Mouse (Mus musculus) spleen, adult 12 weeks (tissue): ENCODE measurements around the gene 1700088E04Rik.

Experiments used
- DNase-seq: peaks from one replicate; pipeline ENCODE4 v3.0.0; 2022; ENCODE audit warnings: low spot score

1700088E04Rik gene

GRCm38 (mm10) chr15:79131442-79131841 lies 9.6 kb downstream of the 1700088E04Rik start:
- no peak for DNase-seq

GRCm38 (mm10) chr15:79130782-79131181 lies 10.3 kb downstream of the 1700088E04Rik start:
- DNase-seq: no peak

GRCm38 (mm10) chr15:79129311-79129710 lies 11.7 kb downstream of the 1700088E04Rik start:
- no peak for DNase-seq

- no peak for DNase-seq
These were observed 12.8 kb downstream of the 1700088E04Rik start for GRCm38 (mm10) chr15:79128208-79128607.

GRCm38 (mm10) chr15:79127101-79127500 lies 14.0 kb downstream of the 1700088E04Rik start:
- DNase-seq: no peak

- DNase-seq: no peak
These were observed 14.7 kb downstream of the 1700088E04Rik start for GRCm38 (mm10) chr15:79126217-79126932.

- no peak for DNase-seq
These were observed 16.6 kb downstream of the 1700088E04Rik start for GRCm38 (mm10) chr15:79124331-79124875.

- DNase-seq: no peak
These were observed 17.3 kb downstream of the 1700088E04Rik start for GRCm38 (mm10) chr15:79123751-79124150.

GRCm38 (mm10) chr15:79122546-79122945 lies 18.5 kb downstream of the 1700088E04Rik start:
- DNase-seq: no peak

- DNase-seq: no peak
These were observed 18.9 kb downstream of the 1700088E04Rik start for GRCm38 (mm10) chr15:79122119-79122518.

- DNase-seq: no peak
These were observed 21.6 kb downstream of the 1700088E04Rik start for GRCm38 (mm10) chr15:79119491-79119890.

GRCm38 (mm10) chr15:79115276-79115675 lies 25.8 kb downstream of the 1700088E04Rik start:
- DNase-seq: no peak

GRCm38 (mm10) chr15:79111774-79112173 lies 29.3 kb downstream of the 1700088E04Rik start:
- no peak for DNase-seq

GRCm38 (mm10) chr15:79110528-79110927 lies 30.5 kb downstream of the 1700088E04Rik start:
- no peak for DNase-seq

GRCm38 (mm10) chr15:79110031-79110430 lies 31.0 kb downstream of the 1700088E04Rik start:
- DNase-seq: no peak

GRCm38 (mm10) chr15:79109321-79109934 lies 31.6 kb downstream of the 1700088E04Rik start:
- no peak for DNase-seq

- DNase-seq: peak; percentile 39
These were observed 32.4 kb downstream of the 1700088E04Rik start, which contains the start of gene Micall1 for GRCm38 (mm10) chr15:79108421-79109320. Micall1 (plus strand) TSS chr15:79108898.

- no peak for DNase-seq
These were observed 33.1 kb downstream of the 1700088E04Rik start for GRCm38 (mm10) chr15:79107966-79108365.

- no peak for DNase-seq
These were observed 35.2 kb downstream of the 1700088E04Rik start for GRCm38 (mm10) chr15:79105804-79106203.

GRCm38 (mm10) chr15:79103264-79103663 lies 37.8 kb downstream of the 1700088E04Rik start:
- no peak for DNase-seq

- no peak for DNase-seq
These were observed 39.5 kb downstream of the 1700088E04Rik start for GRCm38 (mm10) chr15:79101531-79101930.

GRCm38 (mm10) chr15:79100391-79100790 lies 40.7 kb downstream of the 1700088E04Rik start:
- DNase-seq: no peak
